Mouse (Mus musculus) cerebellum, adult 2 months (tissue): Measurements from ENCODE around the gene Trim31.

ENCODE experiments used
- CTCF ChIP-seq: fragments of 200-500 bp; IDR thresholded peaks from 2 replicates; pipeline ENCODE4 v1.5.1; 2011; ENCODE audit warnings: low read depth, mild to moderate bottlenecking, control low read depth, low read length, moderate library complexity, borderline replicate concordance; ENCODE audit not compliant: insufficient read depth
- POLR2A ChIP-seq: fragments of 200-500 bp; IDR thresholded peaks from 2 replicates; pipeline ENCODE4 v1.6.1; 2011; ENCODE audit warnings: low read length, control low read depth, borderline replicate concordance; ENCODE audit not compliant: insufficient read depth

GRCm38 (mm10) chr17:36909802-36910201, 11.9 kb downstream of the Trim31 start:
- TF ChIP-seq CTCF = no peak
- no peak for TF ChIP-seq POLR2A
